Mouse (Mus musculus) cerebellum, adult 8-10 months (tissue): ENCODE measurements around the gene Hcar2.
A peak's percentile ranks its signal among the peaks of the same experiment; 100 is the strongest.

Experiments
- DNase-seq: peaks from one replicate; pipeline ENCODE4 v3.0.0; 2022

Gene Hcar2

GRCm38 (mm10) chr5:123865365-123865764 is at the start of gene Hcar2:
TSS of gene Hcar2 (minus strand) at chr5:123865499.
- no peak for DNase-seq

GRCm38 (mm10) chr5:123914852-123915251 is 49.6 kb upstream of the Hcar2 start:
- DNase-seq = no peak

GRCm38 (mm10) chr5:123907631-123907977 is 42.3 kb upstream of the Hcar2 start:
- no peak for DNase-seq

GRCm38 (mm10) chr5:123906976-123907630 is 41.8 kb upstream of the Hcar2 start, which contains the start of gene Denr:
TSS of gene Denr (plus strand) at chr5:123907175.
- peak; percentile 100 for DNase-seq

GRCm38 (mm10) chr5:123906146-123906975 is 41.1 kb upstream of the Hcar2 start:
- DNase-seq = peak; percentile 18

GRCm38 (mm10) chr5:123904059-123904672 is 38.9 kb upstream of the Hcar2 start:
- no peak for DNase-seq

GRCm38 (mm10) chr5:123897352-123897751 is 32.1 kb upstream of the Hcar2 start:
- no peak for DNase-seq

- DNase-seq = no peak
Measured at GRCm38 (mm10) chr5:123896395-123896794, 31.1 kb upstream of the Hcar2 start.

- no peak for DNase-seq
Measured at GRCm38 (mm10) chr5:123893520-123893919, 28.2 kb upstream of the Hcar2 start.

GRCm38 (mm10) chr5:123891669-123892068 is 26.4 kb upstream of the Hcar2 start:
- DNase-seq = no peak

GRCm38 (mm10) chr5:123890987-123891386 is 25.7 kb upstream of the Hcar2 start:
- DNase-seq = no peak

GRCm38 (mm10) chr5:123890312-123890711 is 25.0 kb upstream of the Hcar2 start:
- DNase-seq = no peak

- no peak for DNase-seq
Measured at GRCm38 (mm10) chr5:123886365-123886764, 21.1 kb upstream of the Hcar2 start.

GRCm38 (mm10) chr5:123884332-123884731 is 19.0 kb upstream of the Hcar2 start:
- DNase-seq = no peak

GRCm38 (mm10) chr5:123883891-123884290 is 18.6 kb upstream of the Hcar2 start:
- DNase-seq = no peak

GRCm38 (mm10) chr5:123880778-123881177 is 15.5 kb upstream of the Hcar2 start:
- no peak for DNase-seq

- no peak for DNase-seq
Measured at GRCm38 (mm10) chr5:123879928-123880327, 14.6 kb upstream of the Hcar2 start, which contains the start of gene Hcar1. TSS of gene Hcar1 (minus strand) at chr5:123880020.

- no peak for DNase-seq
Measured at GRCm38 (mm10) chr5:123878056-123878455, 12.8 kb upstream of the Hcar2 start.

GRCm38 (mm10) chr5:123874177-123874576 is 8.9 kb upstream of the Hcar2 start:
- DNase-seq = no peak

GRCm38 (mm10) chr5:123869615-123870014 is 4.3 kb upstream of the Hcar2 start:
- no peak for DNase-seq

GRCm38 (mm10) chr5:123866457-123866856 is 1.2 kb upstream of the Hcar2 start:
- no peak for DNase-seq

GRCm38 (mm10) chr5:123863934-123864333 is 1.4 kb downstream of the Hcar2 start:
- no peak for DNase-seq
